Mouse (Mus musculus): ENCODE measurements at regions not wholly inside any gene's neighbourhood (a gene's known extent, or its start where the extent isn't known, plus 50 kb on each side); places are given as distances from the start of the nearest gene placed in this dataset.
A peak's percentile ranks its signal among the peaks of the same experiment; 100 is the strongest.

DNA sequence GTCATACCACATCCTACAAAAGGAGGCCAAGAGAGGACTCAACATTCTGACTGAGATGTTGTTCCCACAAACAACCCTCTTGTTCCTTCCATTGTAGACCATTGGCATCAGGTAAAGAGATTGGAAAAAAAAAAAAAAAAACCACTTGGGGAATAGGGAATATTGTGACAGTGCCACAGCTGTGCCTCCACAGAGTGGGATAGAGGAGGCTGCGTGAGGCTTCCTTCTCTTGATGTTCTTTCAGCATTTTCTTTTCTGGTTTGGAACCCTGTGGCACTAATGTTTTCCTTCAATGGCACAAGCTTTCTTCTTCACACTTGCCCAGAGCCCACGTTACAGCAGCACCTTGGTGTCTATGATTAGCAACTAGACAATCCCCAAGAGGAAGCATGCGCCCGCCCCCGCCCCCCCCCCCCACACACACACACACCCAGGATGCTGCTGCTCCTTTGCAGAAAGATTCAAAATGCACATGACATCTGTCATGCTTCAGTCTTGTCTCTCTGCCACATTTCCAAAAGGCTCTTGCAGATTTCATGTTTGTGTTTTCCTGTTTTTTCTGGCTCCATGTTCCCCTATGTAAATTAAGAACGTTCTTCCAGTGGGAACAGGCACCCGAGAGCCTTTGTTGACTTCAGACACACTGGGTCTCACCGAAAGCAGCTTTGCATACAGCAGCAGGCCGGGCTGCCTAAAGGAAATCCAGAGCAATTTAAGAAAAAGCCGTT is 2283.4 kb upstream of the Gm7489 start:
- Histone ChIP-seq H3K36me3 (replicated peaks; ENCODE audit: low read length) (no peaks in the 10 kb centered on the region), H3K27me3 (replicated peaks) (peaks cover 1% of the 10 kb centered on the region), H3K9me3 (no peaks in the 10 kb centered on the region), H3K4me3 (replicated peaks) (no peak overlapping the region), H3K4me1 (peaks cover 16% of the 10 kb centered on the region)
- TF ChIP-seq FLI1 (IDR thresholded peaks at IDR 0.05; ENCODE audit: low read length), result no peak
- TF ChIP-seq GATA1 (IDR thresholded peaks at IDR 0.05; ENCODE audit: borderline replicate concordance, low read length), result no peak

DNA sequence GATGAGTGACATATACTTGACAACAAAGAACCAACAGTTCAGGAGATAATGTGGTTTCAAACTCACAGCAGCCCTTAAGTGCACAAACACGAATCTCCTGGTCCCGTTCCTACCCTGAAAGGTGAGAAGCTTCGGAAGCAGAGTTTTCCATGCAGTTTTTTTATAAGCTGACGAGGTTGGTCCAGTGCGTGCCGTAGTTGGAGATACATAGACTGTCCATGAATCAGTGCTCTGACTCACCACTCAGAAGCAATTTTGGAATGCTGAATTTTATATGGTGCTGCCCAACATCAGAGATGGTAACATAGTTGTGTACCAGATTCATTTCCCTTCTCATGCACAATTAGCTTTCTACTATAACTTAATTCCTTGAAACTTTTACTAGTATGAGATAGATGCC is 2263.3 kb upstream of the Gm7489 start:
- Histone ChIP-seq H3K36me3 (replicated peaks; ENCODE audit: low read length) (no peaks in the 10 kb centered on the region), H3K4me1 (peaks cover 3% of the 10 kb centered on the region; the same call in 1 of the 2 replicates), H3K4me3 (replicated peaks) (no peak overlapping the region), H3K9me3 (no peaks in the 10 kb centered on the region), H3K27me3 (replicated peaks) (no peaks in the 10 kb centered on the region)
- TF ChIP-seq FLI1 (IDR thresholded peaks at IDR 0.05; ENCODE audit: low read length), result no peak
- TF ChIP-seq GATA1 (IDR thresholded peaks at IDR 0.05; ENCODE audit: borderline replicate concordance, low read length), result no peak

DNA sequence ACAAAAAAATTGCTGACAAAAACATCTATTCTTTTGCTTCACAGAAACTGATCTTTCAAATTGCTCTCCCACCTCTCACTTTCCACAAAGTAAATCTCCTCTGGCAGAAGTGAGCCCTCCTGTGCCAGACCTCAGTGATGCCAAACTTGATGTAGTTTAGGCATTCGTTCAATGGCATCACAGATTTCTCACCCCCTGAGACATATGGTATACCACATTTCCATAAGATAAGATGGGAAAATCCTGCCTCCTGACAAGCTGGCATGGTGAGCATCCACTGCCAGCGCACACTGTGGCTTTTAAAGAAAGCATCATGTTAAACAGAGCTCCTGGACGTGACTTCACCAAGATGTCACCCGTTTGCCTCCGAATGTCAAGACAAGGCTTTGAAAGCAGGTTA is 2257.2 kb upstream of the Gm7489 start:
- peaks cover 6% of the 10 kb centered on the region for H3K27me3 ChIP-seq (replicated peaks)
- no peaks in the 10 kb centered on the region for H3K9me3 ChIP-seq
- H3K4me1 ChIP-seq, result peaks cover 11% of the 10 kb centered on the region
- no peak overlapping the region for H3K4me3 ChIP-seq (replicated peaks)
- TF ChIP-seq GATA1 (IDR thresholded peaks at IDR 0.05; ENCODE audit: borderline replicate concordance, low read length) (no peak), FLI1 (IDR thresholded peaks at IDR 0.05; ENCODE audit: low read length) (no peak)
- no peaks in the 10 kb centered on the region for H3K36me3 ChIP-seq (replicated peaks; ENCODE audit: low read length)

DNA sequence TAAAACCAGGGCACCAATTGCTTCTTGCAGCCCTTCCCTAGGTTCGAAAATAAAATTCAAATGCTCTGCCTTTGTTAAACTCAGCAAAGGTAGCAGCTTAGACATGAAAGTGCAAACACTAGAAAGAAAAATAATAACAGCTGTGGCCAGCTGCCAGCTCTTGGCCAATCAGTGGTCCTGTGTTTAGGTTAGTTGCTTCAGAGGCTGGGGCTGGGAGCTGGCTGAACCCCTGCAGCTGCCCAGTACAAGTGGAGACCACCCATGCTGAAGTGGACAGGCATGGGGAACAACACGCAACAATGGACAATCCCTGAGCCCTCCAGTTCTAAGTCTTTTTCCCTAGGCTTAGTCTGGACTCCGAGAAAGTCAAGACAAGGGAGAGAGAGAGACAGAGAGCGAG is 2256.2 kb upstream of the Gm7489 start:
- H3K36me3 ChIP-seq (replicated peaks; ENCODE audit: low read length), result no peaks in the 10 kb centered on the region
- H3K4me3 ChIP-seq (replicated peaks), result peak overlapping the region; percentile 84
- H3K9me3 ChIP-seq, result no peaks in the 10 kb centered on the region
- H3K27me3 ChIP-seq (replicated peaks), result peaks cover 6% of the 10 kb centered on the region
- TF ChIP-seq GATA1 (IDR thresholded peaks at IDR 0.05; ENCODE audit: borderline replicate concordance, low read length), result no peak
- H3K4me1 ChIP-seq, result peaks cover 11% of the 10 kb centered on the region

DNA sequence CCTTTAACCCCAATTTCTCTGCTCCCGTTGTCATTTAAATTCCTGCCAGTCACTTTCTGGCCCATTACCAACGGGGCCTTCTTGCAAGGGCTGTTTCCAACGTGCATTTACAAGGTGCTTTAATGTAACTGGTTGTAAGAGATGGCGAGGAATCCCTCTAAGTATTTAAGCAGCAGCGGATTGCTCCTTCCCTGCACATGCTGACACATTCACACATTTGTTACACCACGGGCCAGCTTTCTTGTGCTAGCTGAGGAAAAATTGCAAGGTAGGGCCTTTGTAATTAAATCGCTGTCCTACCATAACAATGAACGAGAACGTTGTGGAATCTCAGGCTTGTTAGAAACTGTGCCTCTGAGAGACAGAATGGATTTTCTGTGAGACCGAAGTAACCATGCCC is 2252.8 kb upstream of the Gm7489 start:
- TF ChIP-seq FLI1 (IDR thresholded peaks at IDR 0.05; ENCODE audit: low read length) (no peak), GATA1 (IDR thresholded peaks at IDR 0.05; ENCODE audit: borderline replicate concordance, low read length) (no peak)
- no peaks in the 10 kb centered on the region for H3K9me3 ChIP-seq
- H3K4me3 ChIP-seq (replicated peaks), result no peak overlapping the region
- H3K36me3 ChIP-seq (replicated peaks; ENCODE audit: low read length), result no peaks in the 10 kb centered on the region
- peaks cover 7% of the 10 kb centered on the region for H3K27me3 ChIP-seq (replicated peaks)
- H3K4me1 ChIP-seq, result peaks cover 11% of the 10 kb centered on the region

DNA sequence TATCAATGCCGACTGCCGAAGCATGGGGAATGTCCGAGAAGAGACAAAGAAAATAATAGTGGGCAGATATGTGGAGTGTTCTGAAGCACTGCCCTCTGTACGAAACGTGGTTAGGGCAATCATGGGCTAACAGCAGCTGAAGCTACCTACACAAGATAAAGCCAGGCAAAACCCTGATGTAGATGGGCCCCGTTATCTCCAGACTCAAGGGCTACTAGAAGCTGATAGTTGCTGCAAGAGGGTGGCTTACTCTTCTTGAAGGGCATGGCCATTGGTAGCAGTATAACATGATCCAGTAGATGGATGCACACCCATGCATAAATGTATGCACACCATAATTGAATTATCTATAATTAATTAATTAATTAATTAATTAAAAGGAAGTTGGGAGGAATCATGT is 2251.6 kb upstream of the Gm7489 start:
- H3K4me1 ChIP-seq, result peaks cover 17% of the 10 kb centered on the region
- H3K9me3 ChIP-seq, result no peaks in the 10 kb centered on the region
- H3K4me3 ChIP-seq (replicated peaks), result no peak overlapping the region
- TF ChIP-seq FLI1 (IDR thresholded peaks at IDR 0.05; ENCODE audit: low read length) (no peak), GATA1 (IDR thresholded peaks at IDR 0.05; ENCODE audit: borderline replicate concordance, low read length) (no peak)
- peaks cover 6% of the 10 kb centered on the region for H3K27me3 ChIP-seq (replicated peaks)
- H3K36me3 ChIP-seq (replicated peaks; ENCODE audit: low read length), result no peaks in the 10 kb centered on the region

DNA sequence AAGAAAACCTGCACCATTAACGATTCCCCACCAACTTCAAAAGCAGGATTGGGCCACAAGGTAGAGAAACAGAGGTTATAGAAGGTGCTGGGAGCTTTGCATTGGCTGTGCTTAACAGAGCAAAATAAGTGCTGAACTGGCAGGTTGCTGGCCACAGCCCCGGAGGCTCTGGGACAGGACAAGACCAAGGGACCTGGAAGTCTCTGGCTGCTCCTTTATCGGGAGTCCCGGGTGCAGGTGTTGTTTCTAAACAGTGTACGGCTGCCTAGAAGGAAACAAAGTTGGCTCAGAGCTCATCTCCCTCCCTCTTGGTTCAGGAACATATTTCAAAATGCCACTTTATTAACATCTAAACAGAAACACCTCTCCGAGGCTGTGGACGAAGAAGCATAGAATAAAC is 2250.0 kb upstream of the Gm7489 start:
- H3K27me3 ChIP-seq (replicated peaks), result peaks cover 6% of the 10 kb centered on the region
- peaks cover 11% of the 10 kb centered on the region for H3K4me1 ChIP-seq
- H3K36me3 ChIP-seq (replicated peaks; ENCODE audit: low read length), result no peaks in the 10 kb centered on the region
- H3K4me3 ChIP-seq (replicated peaks), result no peak overlapping the region
- H3K9me3 ChIP-seq, result no peaks in the 10 kb centered on the region
- TF ChIP-seq FLI1 (IDR thresholded peaks at IDR 0.05; ENCODE audit: low read length) (no peak), GATA1 (IDR thresholded peaks at IDR 0.05; ENCODE audit: borderline replicate concordance, low read length) (no peak)

DNA sequence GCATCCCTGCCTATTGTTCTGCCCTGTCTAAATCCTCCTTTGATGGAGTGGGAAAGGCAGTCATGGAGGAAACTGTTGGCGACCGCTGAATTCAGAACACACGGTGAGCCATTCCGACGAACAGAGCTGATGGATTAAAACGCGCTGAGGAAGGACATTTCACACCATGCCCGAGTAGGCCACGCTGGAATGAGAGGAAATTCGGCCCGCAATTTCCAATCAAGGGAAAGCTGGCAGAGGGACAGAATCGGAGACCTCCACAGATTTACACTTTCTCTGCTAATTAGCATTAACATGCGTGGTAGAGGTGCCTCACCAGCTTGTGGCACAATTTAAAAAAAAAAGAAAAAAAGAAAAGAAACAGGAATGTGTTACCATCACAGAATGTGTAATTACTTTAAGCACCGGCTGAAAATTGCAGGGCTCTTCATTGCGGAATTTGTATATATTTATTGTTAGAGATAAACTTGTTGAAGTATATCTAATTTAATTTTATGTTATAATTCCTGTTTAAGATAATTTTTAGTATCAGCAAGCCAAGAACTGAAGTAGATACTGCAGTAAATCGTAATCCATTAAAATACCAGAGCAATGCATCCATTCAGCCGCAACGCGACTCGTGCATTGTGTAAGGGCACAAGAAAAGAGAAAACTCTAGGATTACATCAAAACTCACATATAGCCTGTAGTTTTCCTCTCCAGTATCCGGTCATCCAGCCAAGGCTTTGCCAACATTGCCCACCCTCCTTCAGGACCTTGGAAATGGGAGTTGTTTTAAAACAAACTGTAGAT is 2249.4 kb upstream of the Gm7489 start:
- H3K4me3 ChIP-seq (replicated peaks), result no peak overlapping the region
- no peaks in the 10 kb centered on the region for H3K36me3 ChIP-seq (replicated peaks; ENCODE audit: low read length)
- no peaks in the 10 kb centered on the region for H3K9me3 ChIP-seq
- peaks cover 6% of the 10 kb centered on the region for H3K27me3 ChIP-seq (replicated peaks)
- peaks cover 11% of the 10 kb centered on the region for H3K4me1 ChIP-seq
- TF ChIP-seq GATA1 (IDR thresholded peaks at IDR 0.05; ENCODE audit: borderline replicate concordance, low read length), result no peak
- no peak for TF ChIP-seq FLI1 (IDR thresholded peaks at IDR 0.05; ENCODE audit: low read length)

DNA sequence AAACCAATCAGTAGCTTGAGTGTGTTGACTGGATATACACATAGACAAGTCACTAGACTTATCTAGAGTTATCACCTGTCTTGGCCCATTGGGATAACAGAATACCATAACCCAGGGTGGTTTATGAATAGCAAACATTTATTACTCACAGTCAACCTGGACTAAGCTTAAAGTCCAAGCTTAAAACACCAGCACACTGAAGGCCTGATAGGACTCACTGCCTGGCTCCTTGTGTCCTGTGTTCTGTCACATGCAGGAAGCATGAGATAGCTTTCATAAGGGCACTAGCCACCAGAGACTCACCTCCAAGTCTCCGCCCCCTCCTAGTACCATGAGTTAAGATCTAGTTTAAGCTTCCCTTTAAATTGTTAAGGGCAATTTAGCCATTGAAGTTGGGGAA is 2247.1 kb upstream of the Gm7489 start:
- Histone ChIP-seq H3K4me1 (peaks cover 11% of the 10 kb centered on the region), H3K4me3 (replicated peaks) (no peak overlapping the region), H3K27me3 (replicated peaks) (peaks cover 1% of the 10 kb centered on the region), H3K9me3 (no peaks in the 10 kb centered on the region), H3K36me3 (replicated peaks; ENCODE audit: low read length) (no peaks in the 10 kb centered on the region)
- TF ChIP-seq GATA1 (IDR thresholded peaks at IDR 0.05; ENCODE audit: borderline replicate concordance, low read length) (no peak), FLI1 (IDR thresholded peaks at IDR 0.05; ENCODE audit: low read length) (no peak)

DNA sequence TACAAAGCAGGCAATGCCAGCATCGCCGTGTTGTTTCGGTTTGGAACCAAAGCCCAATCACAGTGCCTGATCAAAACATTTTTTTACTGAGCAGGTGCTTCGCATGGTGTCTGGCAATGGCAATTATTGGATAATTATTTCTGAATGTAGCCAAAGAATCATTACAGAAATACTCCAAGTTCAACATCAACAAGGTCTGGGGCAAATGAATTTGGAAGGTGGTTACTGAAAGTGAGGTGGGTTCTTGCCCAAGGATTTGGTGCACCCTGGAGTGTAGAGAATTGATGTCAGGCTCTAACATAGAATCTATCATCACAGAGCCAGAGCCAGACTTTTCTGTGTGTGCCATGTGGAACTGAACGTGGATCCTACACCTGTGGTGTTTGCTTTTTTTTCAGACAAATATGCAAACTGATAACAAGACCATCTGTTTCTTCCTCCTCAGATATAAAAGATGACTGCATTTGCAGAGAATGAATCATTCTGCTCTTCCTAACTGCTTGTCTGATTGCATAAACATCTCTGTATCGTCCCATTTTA is 2240.9 kb upstream of the Gm7489 start:
- no peaks in the 10 kb centered on the region for H3K4me1 ChIP-seq
- H3K4me3 ChIP-seq (replicated peaks), result no peak overlapping the region
- H3K36me3 ChIP-seq (replicated peaks; ENCODE audit: low read length), result no peaks in the 10 kb centered on the region
- TF ChIP-seq GATA1 (IDR thresholded peaks at IDR 0.05; ENCODE audit: borderline replicate concordance, low read length) (no peak), FLI1 (IDR thresholded peaks at IDR 0.05; ENCODE audit: low read length) (no peak)
- H3K9me3 ChIP-seq, result no peaks in the 10 kb centered on the region
- H3K27me3 ChIP-seq (replicated peaks), result no peaks in the 10 kb centered on the region

All from megakaryocyte, embryonic 14.5 days (primary cell).